Mouse (Mus musculus) kidney, embryonic 15.5 days (tissue): ENCODE data around the gene Trio. TPM values are rescaled to one million over a fixed set of nuclear protein-coding genes. Genes with fewer than 3 reads are reported as not detected.

Experiments
- ATAC-seq: fragments of 200-750 bp; cut with Nextera tagmentation; replicated peaks from 2 replicates; pipeline ENCODE4 v1.8.0; 2017; ENCODE audit warnings: moderate TSS enrichment; ENCODE audit not compliant: low FRiP score
- H3K27ac ChIP-seq: fragments of 300-500 bp; sonication (generic); 2 replicates; pipeline ENCODE4 v1.5.1; 2015; ENCODE audit warnings: mild to moderate bottlenecking, inconsistent platforms
- H3K27me3 ChIP-seq: fragments of 300-500 bp; sonication (generic); 2 replicates; pipeline ENCODE4 v1.6.1; 2015; ENCODE audit warnings: inconsistent platforms
- H3K36me3 ChIP-seq: fragments of 300-500 bp; sonication (generic); 2 replicates; pipeline ENCODE4 v1.6.1; 2015; ENCODE audit warnings: inconsistent platforms
- H3K4me1 ChIP-seq: fragments of 300-500 bp; sonication (generic); 2 replicates; pipeline ENCODE4 v1.6.1; 2015; ENCODE audit warnings: inconsistent platforms
- H3K4me2 ChIP-seq: fragments of 300-500 bp; sonication (generic); 2 replicates; pipeline ENCODE4 v1.6.1; 2015; ENCODE audit warnings: moderate library complexity, mild to moderate bottlenecking, inconsistent platforms
- H3K4me3 ChIP-seq: fragments of 300-500 bp; sonication (generic); replicated peaks from 2 replicates; pipeline ENCODE4 v1.5.1; 2015; ENCODE audit warnings: mild to moderate bottlenecking, inconsistent platforms
- H3K9ac ChIP-seq: fragments of 300-500 bp; sonication (generic); 2 replicates; pipeline ENCODE4 v1.6.1; 2015; ENCODE audit warnings: mild to moderate bottlenecking, inconsistent platforms
- H3K9me3 ChIP-seq: fragments of 300-500 bp; sonication (generic); replicated peaks from 2 replicates; pipeline ENCODE4 v1.6.1; 2016; ENCODE audit warnings: inconsistent platforms
- WGBS: fragments of 180-500 bp; shearing (Covaris S2); methylation state at CpG from one replicate; pipeline ENCODE4 v1.1.7; 2015; ENCODE audit warnings: mixed read lengths; 5-methylcytosine and 5-hydroxymethylcytosine counted together
- polyA plus RNA-seq: library from polyadenylated mRNA; unstranded; fragments of >200 nt; fragmentation: Nextera tagmentation; extraction: Ambion mirVana; gene quantifications from 2 replicates; pipeline ENCODE4 v1.2.1, GENCODE M21; 2015

Gene Trio
- polyA plus RNA-seq, 1 experiment from 2014 or later = 28.8 TPM

GRCm38 (mm10) chr15:27984881-27985280 lies 40.8 kb downstream of the Trio start:
- H3K36me3 ChIP-seq = no peaks in the 10 kb centered on the region
- ATAC-seq = no peak
- H3K4me1 ChIP-seq = peaks cover 52% of the 10 kb centered on the region
- H3K27ac ChIP-seq = no peak overlapping the region
- no peak overlapping the region for H3K9ac ChIP-seq
- H3K4me2 ChIP-seq = no peak overlapping the region
- H3K4me3 ChIP-seq = no peak overlapping the region
- 73% methylated on average over 2 of the region's 2 CpGs for WGBS
- H3K27me3 ChIP-seq = no peaks in the 10 kb centered on the region
- H3K9me3 ChIP-seq = no peaks in the 10 kb centered on the region

- Histone ChIP-seq H3K4me1 (peaks cover 44% of the 10 kb centered on the region), H3K9me3 (no peaks in the 10 kb centered on the region), H3K4me3 (no peak overlapping the region), H3K27ac (no peak overlapping the region), H3K27me3 (no peaks in the 10 kb centered on the region), H3K9ac (no peak overlapping the region), H3K36me3 (no peaks in the 10 kb centered on the region), H3K4me2 (no peak overlapping the region)
- 40% methylated on average over 13 of the region's 13 CpGs for WGBS
- no peak for ATAC-seq
Measured at GRCm38 (mm10) chr15:27981764-27982500, 43.7 kb downstream of the Trio start.

GRCm38 (mm10) chr15:27981258-27981657 lies 44.4 kb downstream of the Trio start:
- WGBS = 25% methylated on average over 3 of the region's 3 CpGs
- Histone ChIP-seq H3K4me1 (peaks cover 46% of the 10 kb centered on the region), H3K36me3 (0 out of 2 replicates have a peak, but pooled peaks cover under 1% of the 10 kb centered on the region), H3K27me3 (no peaks in the 10 kb centered on the region), H3K9ac (no peak overlapping the region), H3K9me3 (no peaks in the 10 kb centered on the region), H3K4me3 (no peak overlapping the region), H3K4me2 (no peak overlapping the region), H3K27ac (no peak overlapping the region)
- ATAC-seq = no peak

- WGBS = 66% methylated on average over 13 of the region's 13 CpGs
- ATAC-seq = no peak
- no peak overlapping the region for H3K4me2 ChIP-seq
- 0 out of 2 replicates have a peak, but pooled peaks cover 7% of the 10 kb centered on the region for H3K36me3 ChIP-seq
- H3K27ac ChIP-seq = no peak overlapping the region
- no peak overlapping the region for H3K9ac ChIP-seq
- H3K4me3 ChIP-seq = no peak overlapping the region
- H3K27me3 ChIP-seq = no peaks in the 10 kb centered on the region
- H3K9me3 ChIP-seq = no peaks in the 10 kb centered on the region; the same call in 1 of the 2 replicates
- H3K4me1 ChIP-seq = peaks cover 44% of the 10 kb centered on the region
Measured at GRCm38 (mm10) chr15:27980436-27980835, 45.2 kb downstream of the Trio start.

- Histone ChIP-seq H3K27me3 (no peaks in the 10 kb centered on the region), H3K9ac (no peak overlapping the region), H3K4me2 (no peak overlapping the region), H3K27ac (no peak overlapping the region), H3K36me3 (0 out of 2 replicates have a peak, but pooled peaks cover 9% of the 10 kb centered on the region), H3K9me3 (no peaks in the 10 kb centered on the region; the same call in 1 of the 2 replicates), H3K4me3 (no peak overlapping the region), H3K4me1 (peaks cover 31% of the 10 kb centered on the region)
- ATAC-seq = no peak
- 68% methylated on average over 4 of the region's 4 CpGs for WGBS
Measured at GRCm38 (mm10) chr15:27976950-27977349, 48.7 kb downstream of the Trio start.

GRCm38 (mm10) chr15:27976366-27976765 lies 49.3 kb downstream of the Trio start:
- Histone ChIP-seq H3K36me3 (0 out of 2 replicates have a peak, but pooled peaks cover 9% of the 10 kb centered on the region), H3K9me3 (no peaks in the 10 kb centered on the region; the same call in 1 of the 2 replicates), H3K27ac (no peak overlapping the region), H3K4me3 (no peak overlapping the region), H3K27me3 (no peaks in the 10 kb centered on the region), H3K4me2 (no peak overlapping the region), H3K4me1 (peaks cover 25% of the 10 kb centered on the region), H3K9ac (no peak overlapping the region)
- no peak for ATAC-seq

GRCm38 (mm10) chr15:27974637-27975036 lies 51.0 kb downstream of the Trio start:
- no peak for ATAC-seq
- Histone ChIP-seq H3K27me3 (no peaks in the 10 kb centered on the region), H3K36me3 (0 out of 2 replicates have a peak, but pooled peaks cover 9% of the 10 kb centered on the region), H3K27ac (no peak overlapping the region), H3K4me2 (no peak overlapping the region), H3K9ac (no peak overlapping the region), H3K4me3 (no peak overlapping the region), H3K4me1 (0 out of 2 replicates have a peak, but pooled peaks cover 10% of the 10 kb centered on the region), H3K9me3 (no peaks in the 10 kb centered on the region; the same call in 1 of the 2 replicates)
- 79% methylated on average over 8 of the region's 8 CpGs for WGBS

- Histone ChIP-seq H3K4me2 (no peak overlapping the region), H3K9ac (no peak overlapping the region), H3K4me3 (no peak overlapping the region), H3K36me3 (no peaks in the 10 kb centered on the region), H3K9me3 (no peaks in the 10 kb centered on the region), H3K27ac (no peak overlapping the region), H3K4me1 (peaks cover 15% of the 10 kb centered on the region), H3K27me3 (no peaks in the 10 kb centered on the region)
- no peak for ATAC-seq
- 78% methylated on average over 8 of the region's 8 CpGs for whole genome bisulfite sequencing
Measured at GRCm38 (mm10) chr15:27968183-27968582, 57.5 kb downstream of the Trio start.

- Histone ChIP-seq H3K27me3 (no peaks in the 10 kb centered on the region), H3K9me3 (no peaks in the 10 kb centered on the region), H3K4me3 (no peak overlapping the region), H3K4me2 (no peak overlapping the region), H3K27ac (no peak overlapping the region), H3K36me3 (no peaks in the 10 kb centered on the region), H3K9ac (no peak overlapping the region), H3K4me1 (peaks cover 24% of the 10 kb centered on the region)
- no peak for ATAC-seq
- WGBS = 80% methylated on average over 14 of the region's 14 CpGs
Measured at GRCm38 (mm10) chr15:27967128-27967876, 58.3 kb downstream of the Trio start.

- Histone ChIP-seq H3K36me3 (no peaks in the 10 kb centered on the region), H3K4me1 (peaks cover 46% of the 10 kb centered on the region), H3K9ac (no peak overlapping the region), H3K4me3 (no peak overlapping the region), H3K4me2 (no peak overlapping the region), H3K27ac (no peak overlapping the region), H3K27me3 (no peaks in the 10 kb centered on the region), H3K9me3 (no peaks in the 10 kb centered on the region)
- no peak for ATAC-seq
- WGBS = 41% methylated on average over 6 of the region's 6 CpGs
Measured at GRCm38 (mm10) chr15:27964877-27965276, 60.8 kb downstream of the Trio start.

- no peak overlapping the region for H3K4me3 ChIP-seq
- H3K4me2 ChIP-seq = no peak overlapping the region
- no peaks in the 10 kb centered on the region for H3K9me3 ChIP-seq
- H3K9ac ChIP-seq = no peak overlapping the region
- ATAC-seq = no peak
- WGBS = 82% methylated on average over 2 of the region's 2 CpGs
- peaks cover 53% of the 10 kb centered on the region for H3K4me1 ChIP-seq
- H3K27ac ChIP-seq = 0 out of 2 replicates have a peak overlapping the region, but pooled peaks have one; percentile 3
- no peaks in the 10 kb centered on the region for H3K36me3 ChIP-seq
- no peaks in the 10 kb centered on the region for H3K27me3 ChIP-seq
Measured at GRCm38 (mm10) chr15:27963506-27963905, 62.1 kb downstream of the Trio start.

GRCm38 (mm10) chr15:27960642-27961041 lies 65.0 kb downstream of the Trio start:
- Histone ChIP-seq H3K27me3 (no peaks in the 10 kb centered on the region), H3K27ac (0 out of 2 replicates have a peak overlapping the region, but pooled peaks have one; percentile 16), H3K36me3 (0 out of 2 replicates have a peak, but pooled peaks cover 2% of the 10 kb centered on the region), H3K4me3 (no peak overlapping the region), H3K4me1 (peaks cover 57% of the 10 kb centered on the region), H3K9me3 (no peaks in the 10 kb centered on the region), H3K9ac (no peak overlapping the region), H3K4me2 (no peak overlapping the region)
- WGBS = 48% methylated on average over 9 of the region's 9 CpGs
- ATAC-seq = no peak
